Comparison of ENCODE assay signal across 9 mouse cellular contexts in genomic region chr10:99451639-99452417, GRCm38 (mm10).
DNase-seq lines count a peak whose midpoint lies in the region; ATAC-seq and TF ChIP-seq lines count a peak whose summit lies in the region.
"Had no signal": no experiment of that assay in that cellular context is flagged by ENCODE, and none has a peak within 500 bp of the region (broad histone marks: within the 10 kb centered on the region; RNA-seq: fewer than 3 reads in every experiment).

No protein-coding gene starts in this region.

- 20% methylated on average over 10 of the region's 10 CpGs for WGBS in hindbrain, embryonic 10.5 days
- WGBS in midbrain, embryonic 16.5 days: 12% methylated on average over 10 of the region's 10 CpGs

- H3K36me3 ChIP-seq in hindbrain, embryonic 10.5 days: no peaks in the 10 kb centered on the region
- no peaks in the 10 kb centered on the region for H3K36me3 ChIP-seq in midbrain, embryonic 16.5 days (ENCODE audit: control insufficient read depth, insufficient read depth, low read length)
- H3K36me3 ChIP-seq: G1E had no signal

- H3K27me3 ChIP-seq in hindbrain, embryonic 10.5 days (ENCODE audit: insufficient read depth, poor library complexity, severe bottlenecking): peaks cover 9% of the 10 kb centered on the region
- no peaks in the 10 kb centered on the region for H3K27me3 ChIP-seq in midbrain, embryonic 16.5 days (ENCODE audit: control insufficient read depth, insufficient read depth, low read depth, low read length)

- no peak overlapping the region for H3K4me2 ChIP-seq in midbrain, embryonic 16.5 days (ENCODE audit: low read length)

- DNase-seq in Muller cell, postnatal 12 days (ENCODE audit: inconsistent ontology term): peak; percentile 69
- DNase-seq in brain, embryonic 14.5 days (ENCODE audit: low read depth): peak; percentile 57
- peak; percentile 35 for DNase-seq in hindbrain, embryonic 10.5 days (ENCODE audit: low spot score)
- no peak for DNase-seq in lung, adult 18-20 months
- no peak for DNase-seq in urinary bladder, postnatal 14 days (ENCODE audit: low spot score)
- no peak for DNase-seq in urinary bladder, postnatal 4 days (ENCODE audit: low spot score in 2 of 2)
- DNase-seq: thymus, postnatal 14 days had no signal

- no peak for TF ChIP-seq CTCF in brain, embryonic 14.5 days (IDR thresholded peaks at IDR 0.05; ENCODE audit: borderline replicate concordance, extremely low read depth, insufficient read depth, insufficient read length)

- no peak for ATAC-seq in midbrain, embryonic 16.5 days

- TF ChIP-seq POLR2A in brain, embryonic 14.5 days (IDR thresholded peaks at IDR 0.05; ENCODE audit: borderline replicate concordance, extremely low read depth, insufficient read depth, insufficient read length, poor library complexity, severe bottlenecking): no peak

- H3K4me1 ChIP-seq in hindbrain, embryonic 10.5 days (replicated peaks): peaks cover 23% of the 10 kb centered on the region
- H3K4me1 ChIP-seq in midbrain, embryonic 16.5 days (ENCODE audit: control insufficient read depth, insufficient read depth, low read length): peaks cover 12% of the 10 kb centered on the region

- no peak overlapping the region for H3K9ac ChIP-seq in midbrain, embryonic 16.5 days (ENCODE audit: low read depth, low read length)

- H3K27ac ChIP-seq in hindbrain, embryonic 10.5 days: peak overlapping the region; percentile 75
- H3K27ac ChIP-seq in midbrain, embryonic 16.5 days (ENCODE audit: low read length): peak overlapping the region; percentile 63; the same call in 1 of the 2 replicates

- no peak overlapping the region for H3K4me3 ChIP-seq in hindbrain, embryonic 10.5 days
- H3K4me3 ChIP-seq in midbrain, embryonic 16.5 days (ENCODE audit: low read depth, low read length): no peak overlapping the region

- no peaks in the 10 kb centered on the region for H3K9me3 ChIP-seq in hindbrain, embryonic 10.5 days
- no peaks in the 10 kb centered on the region for H3K9me3 ChIP-seq in midbrain, embryonic 16.5 days (replicated peaks; ENCODE audit: control insufficient read depth, low read length, poor library complexity, severe bottlenecking)

Comparison
In these comparisons a context has a peak if more than half of its experiments do, and no peak if none do; other contexts are left out.
1. DNase-seq: peak in Muller cell, postnatal 12 days (single experiment), brain, embryonic 14.5 days (single experiment) and hindbrain, embryonic 10.5 days (single experiment); none in lung, adult 18-20 months (0 of 2), urinary bladder, postnatal 14 days (single experiment) and urinary bladder, postnatal 4 days (0 of 2).